Mouse (Mus musculus) gastrocnemius, postnatal 4 days (tissue): Measurements from ENCODE around the gene Wfdc5. TPM values are rescaled to one million over a fixed set of nuclear protein-coding genes. Genes with fewer than 3 reads are reported as not detected.

Source experiments
- DNase-seq, 2 experiments: peaks; one replicate each; pipeline ENCODE4 v3.0.0; 2021 to 2022; ENCODE audit warnings: low spot score in 2 of 2, mixed read lengths in 2 of 2
- total RNA-seq, 2 experiments: library from RNA; stranded (reverse); gene quantifications; 2 replicates each; pipeline ENCODE4 v1.2.3; 2021

Wfdc5 gene
- total RNA-seq, 2 experiments from 2014 or later: not detected

DNA sequence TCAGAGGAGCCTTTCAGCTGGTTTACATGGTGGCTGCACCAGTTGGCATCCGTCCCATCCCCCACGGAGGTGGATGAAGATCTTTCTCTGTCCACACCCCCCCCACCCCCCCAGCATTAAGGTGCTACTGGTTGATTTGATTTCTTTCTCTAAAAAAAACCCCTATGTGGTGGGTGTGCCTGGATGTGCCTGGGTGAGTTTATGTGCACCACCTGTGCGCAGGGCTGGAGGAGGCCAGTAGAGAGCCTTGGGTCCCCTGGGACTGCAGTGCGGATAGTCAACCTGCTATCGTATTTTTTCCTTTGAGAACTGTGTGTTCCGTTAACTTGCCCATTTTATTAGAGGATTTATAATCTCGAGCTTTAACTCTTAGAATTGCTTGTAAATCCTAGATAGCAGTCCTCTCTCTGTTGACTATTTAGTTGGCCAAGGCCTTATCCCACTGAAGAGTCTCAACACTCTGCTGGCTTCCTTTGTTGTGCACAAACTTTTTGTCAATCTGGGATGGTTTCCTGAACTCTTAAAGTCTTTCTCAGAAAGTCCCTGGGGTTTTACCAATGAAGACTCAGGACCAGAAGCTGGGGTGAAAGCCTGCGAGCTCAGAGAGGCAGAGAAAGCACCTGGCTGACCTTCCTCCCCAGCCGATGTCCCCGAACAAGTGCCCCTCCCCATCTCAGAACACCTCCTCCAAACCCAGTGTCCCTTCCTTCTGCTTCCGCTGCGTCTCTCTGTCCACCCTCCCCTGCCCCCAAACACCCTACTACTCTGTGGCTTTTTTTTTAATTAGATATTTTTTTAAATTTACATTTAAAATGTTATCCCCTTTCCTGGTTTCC lies 53.7 kb downstream of the Wfdc5 start:
- no peak for DNase-seq

DNA sequence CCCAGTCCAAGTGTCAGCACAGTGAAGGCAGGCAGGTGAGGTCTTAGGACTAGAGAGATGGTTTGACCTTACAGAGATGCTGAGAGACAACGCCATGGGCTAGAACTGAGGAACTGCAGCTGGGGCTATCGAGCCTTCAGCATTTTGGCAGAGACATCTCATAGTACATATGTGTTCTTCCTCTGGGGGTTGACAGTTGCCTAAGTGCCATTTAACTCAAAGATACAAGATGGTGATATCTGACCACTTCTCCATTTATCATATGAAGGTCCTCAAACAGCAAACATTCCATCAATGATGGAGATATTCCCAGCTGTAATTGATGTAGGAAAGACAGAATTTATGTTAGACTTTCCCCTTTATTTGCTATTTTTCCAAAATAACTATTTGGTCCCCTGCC lies 55.2 kb downstream of the Wfdc5 start:
- no peak for DNase-seq

DNA sequence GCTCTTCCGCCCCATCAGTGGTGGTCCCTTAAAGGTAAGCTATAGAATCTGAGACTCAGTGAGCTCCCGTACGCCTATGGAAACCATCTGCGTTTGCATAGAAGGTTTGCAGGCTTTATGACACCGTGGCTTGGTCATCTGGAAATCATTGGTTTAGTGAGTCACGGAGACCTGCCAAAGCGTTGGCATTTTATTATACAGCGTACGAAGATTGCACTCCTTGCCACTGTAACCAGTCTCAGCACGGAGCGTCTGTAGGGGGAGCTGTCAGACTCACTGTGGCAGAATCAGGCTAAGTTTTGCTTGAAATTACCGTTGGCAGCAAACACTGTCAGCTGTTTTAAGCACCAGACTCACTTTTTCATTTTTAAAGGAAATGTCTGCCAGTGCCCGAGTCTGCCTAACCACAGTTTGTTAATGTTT lies 56.0 kb downstream of the Wfdc5 start:
- peak in 1 of 2 experiments; percentile 49 for DNase-seq

Other genes starting within 250 kb of the Wfdc5 start
- 100 to 1,000 TPM; 129 to 132 TPM for gene Ywhab, start 187.8 kb downstream of the Wfdc5 start, total RNA-seq
- 1 to 10 TPM; 3.8 to 4.8 TPM for gene Pabpc1l, start 157.3 kb downstream of the Wfdc5 start, total RNA-seq
- gene Stk4, start 112.4 kb downstream of the Wfdc5 start, total RNA-seq: 10 to 100 TPM; 19.1 to 21.3 TPM
- 10 to 100 TPM; 25.2 to 25.4 TPM for gene Tomm34, start 111.6 kb downstream of the Wfdc5 start, total RNA-seq
- gene Kcns1, start 11.6 kb downstream of the Wfdc5 start, total RNA-seq: under 1 TPM; 0.21 to 0.52 TPM
- gene Wfdc12, start 7.9 kb upstream of the Wfdc5 start, total RNA-seq: not detected
- not detected for gene Wfdc15a, start 17.4 kb upstream of the Wfdc5 start, total RNA-seq
- gene Wfdc15b, start 38.9 kb upstream of the Wfdc5 start, total RNA-seq: not detected
- gene Svs2, start 55.7 kb upstream of the Wfdc5 start, total RNA-seq: not detected
- not detected for gene Svs3b, start 73.9 kb upstream of the Wfdc5 start, total RNA-seq
- not detected for gene Svs4, start 95.7 kb upstream of the Wfdc5 start, total RNA-seq
- gene Svs3a, start 106.5 kb upstream of the Wfdc5 start, total RNA-seq: not detected
- not detected for gene Svs6, start 134.0 kb upstream of the Wfdc5 start, total RNA-seq
- not detected for gene Svs5, start 150.0 kb upstream of the Wfdc5 start, total RNA-seq
- gene Slpi, start 206.4 kb upstream of the Wfdc5 start, total RNA-seq: under 1 TPM; 0.57 to 0.76 TPM
- under 1 TPM; 0.13 to 0.15 TPM for gene Rbpjl, start 220.4 kb upstream of the Wfdc5 start, total RNA-seq
- gene Matn4, start 222.4 kb upstream of the Wfdc5 start, total RNA-seq: 1 to 10 TPM; 5.5 to 6.0 TPM